Mouse (Mus musculus): Measurements from ENCODE around the gene Bpifb5. TPM values are rescaled to one million over a fixed set of nuclear protein-coding genes. Genes with fewer than 3 reads are reported as not detected.
A peak's percentile ranks its signal among the peaks of the same experiment; 100 is the strongest.

The Bpifb5 gene
- polyA plus RNA-seq, 1 experiment from 2014 or later, result 0.45 TPM

- no peak overlapping the region for H3K27ac ChIP-seq (ENCODE audit: low read length)
- ATAC-seq (ENCODE audit: insufficient number of reproducible peaks, insufficient read depth, low FRiP score, low read depth), result no peak
- H3K36me3 ChIP-seq (ENCODE audit: control insufficient read depth, insufficient read depth, low read length), result no peaks in the 10 kb centered on the region
- no peaks in the 10 kb centered on the region for H3K27me3 ChIP-seq (ENCODE audit: control insufficient read depth, insufficient read depth, low read length)
- no peak overlapping the region for H3K4me3 ChIP-seq (ENCODE audit: low read depth, low read length)
- no peak overlapping the region for H3K9ac ChIP-seq (replicated peaks; ENCODE audit: low read depth, low read length)
- WGBS, result 69% methylated on average over 2 of the region's 2 CpGs
- H3K9me3 ChIP-seq (ENCODE audit: control insufficient read depth, low read depth, low read length), result no peaks in the 10 kb centered on the region
- H3K4me2 ChIP-seq (replicated peaks; ENCODE audit: low read depth, low read length), result no peak overlapping the region
- H3K4me1 ChIP-seq (ENCODE audit: control insufficient read depth, insufficient read depth, low read length), result no peaks in the 10 kb centered on the region
These were observed 31.4 kb upstream of the Bpifb5 start for GRCm38 (mm10) chr2:154192141-154192540.

GRCm38 (mm10) chr2:154193071-154193470 lies 30.5 kb upstream of the Bpifb5 start:
- H3K27me3 ChIP-seq (ENCODE audit: control insufficient read depth, insufficient read depth, low read length), result no peaks in the 10 kb centered on the region
- 80% methylated on average over 4 of the region's 4 CpGs for WGBS
- H3K4me2 ChIP-seq (replicated peaks; ENCODE audit: low read depth, low read length), result no peak overlapping the region
- H3K9ac ChIP-seq (replicated peaks; ENCODE audit: low read depth, low read length), result no peak overlapping the region
- H3K36me3 ChIP-seq (ENCODE audit: control insufficient read depth, insufficient read depth, low read length), result no peaks in the 10 kb centered on the region
- ATAC-seq (ENCODE audit: insufficient number of reproducible peaks, insufficient read depth, low FRiP score, low read depth), result no peak
- H3K27ac ChIP-seq (ENCODE audit: low read length), result no peak overlapping the region; the same call in 1 of the 2 replicates
- H3K9me3 ChIP-seq (ENCODE audit: control insufficient read depth, low read depth, low read length), result no peaks in the 10 kb centered on the region
- H3K4me1 ChIP-seq (ENCODE audit: control insufficient read depth, insufficient read depth, low read length), result no peaks in the 10 kb centered on the region
- no peak overlapping the region for H3K4me3 ChIP-seq (ENCODE audit: low read depth, low read length)

- Histone ChIP-seq H3K4me3 (ENCODE audit: low read depth, low read length) (no peak overlapping the region), H3K4me1 (ENCODE audit: control insufficient read depth, insufficient read depth, low read length) (no peaks in the 10 kb centered on the region), H3K9me3 (ENCODE audit: control insufficient read depth, low read depth, low read length) (no peaks in the 10 kb centered on the region), H3K27me3 (ENCODE audit: control insufficient read depth, insufficient read depth, low read length) (no peaks in the 10 kb centered on the region), H3K27ac (ENCODE audit: low read length) (peak overlapping the region; percentile 27; the same call in 1 of the 2 replicates), H3K9ac (replicated peaks; ENCODE audit: low read depth, low read length) (no peak overlapping the region), H3K36me3 (ENCODE audit: control insufficient read depth, insufficient read depth, low read length) (no peaks in the 10 kb centered on the region), H3K4me2 (replicated peaks; ENCODE audit: low read depth, low read length) (no peak overlapping the region)
- peak; percentile 44; the same call in 1 of the 2 replicates for ATAC-seq (ENCODE audit: insufficient number of reproducible peaks, insufficient read depth, low FRiP score, low read depth)
- WGBS, result 56% methylated on average over 5 of the region's 5 CpGs
These were observed 29.5 kb upstream of the Bpifb5 start for GRCm38 (mm10) chr2:154193994-154194504.

GRCm38 (mm10) chr2:154197036-154197435 lies 26.5 kb upstream of the Bpifb5 start:
- Histone ChIP-seq H3K4me2 (replicated peaks; ENCODE audit: low read depth, low read length) (no peak overlapping the region), H3K27ac (ENCODE audit: low read length) (no peak overlapping the region), H3K27me3 (ENCODE audit: control insufficient read depth, insufficient read depth, low read length) (no peaks in the 10 kb centered on the region), H3K4me1 (ENCODE audit: control insufficient read depth, insufficient read depth, low read length) (no peaks in the 10 kb centered on the region), H3K9ac (replicated peaks; ENCODE audit: low read depth, low read length) (no peak overlapping the region), H3K9me3 (ENCODE audit: control insufficient read depth, low read depth, low read length) (no peaks in the 10 kb centered on the region), H3K36me3 (ENCODE audit: control insufficient read depth, insufficient read depth, low read length) (no peaks in the 10 kb centered on the region), H3K4me3 (ENCODE audit: low read depth, low read length) (no peak overlapping the region)
- ATAC-seq (ENCODE audit: insufficient number of reproducible peaks, insufficient read depth, low FRiP score, low read depth), result no peak
- WGBS, result 88% methylated on average over 9 of the region's 9 CpGs

GRCm38 (mm10) chr2:154204630-154205029 lies 18.9 kb upstream of the Bpifb5 start:
- Histone ChIP-seq H3K4me1 (ENCODE audit: control insufficient read depth, insufficient read depth, low read length) (0 out of 2 replicates have a peak, but pooled peaks cover 3% of the 10 kb centered on the region), H3K9ac (replicated peaks; ENCODE audit: low read depth, low read length) (no peak overlapping the region), H3K27me3 (ENCODE audit: control insufficient read depth, insufficient read depth, low read length) (no peaks in the 10 kb centered on the region), H3K9me3 (ENCODE audit: control insufficient read depth, low read depth, low read length) (no peaks in the 10 kb centered on the region), H3K4me3 (ENCODE audit: low read depth, low read length) (no peak overlapping the region), H3K27ac (ENCODE audit: low read length) (no peak overlapping the region), H3K36me3 (ENCODE audit: control insufficient read depth, insufficient read depth, low read length) (no peaks in the 10 kb centered on the region), H3K4me2 (replicated peaks; ENCODE audit: low read depth, low read length) (no peak overlapping the region)
- 86% methylated on average over 4 of the region's 4 CpGs for WGBS
- no peak for ATAC-seq (ENCODE audit: insufficient number of reproducible peaks, insufficient read depth, low FRiP score, low read depth)

GRCm38 (mm10) chr2:154206908-154207307 lies 16.6 kb upstream of the Bpifb5 start:
- no peaks in the 10 kb centered on the region for H3K9me3 ChIP-seq (ENCODE audit: control insufficient read depth, low read depth, low read length)
- H3K4me3 ChIP-seq (ENCODE audit: low read depth, low read length), result no peak overlapping the region
- ATAC-seq (ENCODE audit: insufficient number of reproducible peaks, insufficient read depth, low FRiP score, low read depth), result no peak
- H3K27ac ChIP-seq (ENCODE audit: low read length), result no peak overlapping the region
- 61% methylated on average over 7 of the region's 7 CpGs for WGBS
- H3K4me1 ChIP-seq (ENCODE audit: control insufficient read depth, insufficient read depth, low read length), result 0 out of 2 replicates have a peak, but pooled peaks cover 3% of the 10 kb centered on the region
- H3K9ac ChIP-seq (replicated peaks; ENCODE audit: low read depth, low read length), result no peak overlapping the region
- H3K27me3 ChIP-seq (ENCODE audit: control insufficient read depth, insufficient read depth, low read length), result no peaks in the 10 kb centered on the region
- no peak overlapping the region for H3K4me2 ChIP-seq (replicated peaks; ENCODE audit: low read depth, low read length)
- H3K36me3 ChIP-seq (ENCODE audit: control insufficient read depth, insufficient read depth, low read length), result no peaks in the 10 kb centered on the region

- no peak for ATAC-seq (ENCODE audit: insufficient number of reproducible peaks, insufficient read depth, low FRiP score, low read depth)
- 11% methylated on average over 3 of the region's 3 CpGs for WGBS
- Histone ChIP-seq H3K4me1 (ENCODE audit: control insufficient read depth, insufficient read depth, low read length) (0 out of 2 replicates have a peak, but pooled peaks cover 3% of the 10 kb centered on the region), H3K27me3 (ENCODE audit: control insufficient read depth, insufficient read depth, low read length) (no peaks in the 10 kb centered on the region), H3K36me3 (ENCODE audit: control insufficient read depth, insufficient read depth, low read length) (no peaks in the 10 kb centered on the region), H3K4me2 (replicated peaks; ENCODE audit: low read depth, low read length) (no peak overlapping the region), H3K4me3 (ENCODE audit: low read depth, low read length) (no peak overlapping the region), H3K27ac (ENCODE audit: low read length) (no peak overlapping the region), H3K9me3 (ENCODE audit: control insufficient read depth, low read depth, low read length) (no peaks in the 10 kb centered on the region), H3K9ac (replicated peaks; ENCODE audit: low read depth, low read length) (no peak overlapping the region)
These were observed 14.4 kb upstream of the Bpifb5 start for GRCm38 (mm10) chr2:154209112-154209511.

- Histone ChIP-seq H3K9me3 (ENCODE audit: control insufficient read depth, low read depth, low read length) (no peaks in the 10 kb centered on the region), H3K27ac (ENCODE audit: low read length) (no peak overlapping the region), H3K4me2 (replicated peaks; ENCODE audit: low read depth, low read length) (no peak overlapping the region), H3K27me3 (ENCODE audit: control insufficient read depth, insufficient read depth, low read length) (no peaks in the 10 kb centered on the region), H3K4me1 (ENCODE audit: control insufficient read depth, insufficient read depth, low read length) (0 out of 2 replicates have a peak, but pooled peaks cover 3% of the 10 kb centered on the region), H3K36me3 (ENCODE audit: control insufficient read depth, insufficient read depth, low read length) (no peaks in the 10 kb centered on the region), H3K9ac (replicated peaks; ENCODE audit: low read depth, low read length) (no peak overlapping the region), H3K4me3 (ENCODE audit: low read depth, low read length) (no peak overlapping the region)
- ATAC-seq (ENCODE audit: insufficient number of reproducible peaks, insufficient read depth, low FRiP score, low read depth), result no peak
- 59% methylated on average over 1 of the region's 1 CpGs for WGBS
These were observed 12.4 kb upstream of the Bpifb5 start for GRCm38 (mm10) chr2:154211121-154211520.

GRCm38 (mm10) chr2:154211881-154212280 lies 11.7 kb upstream of the Bpifb5 start:
- Histone ChIP-seq H3K27me3 (ENCODE audit: control insufficient read depth, insufficient read depth, low read length) (no peaks in the 10 kb centered on the region), H3K4me2 (replicated peaks; ENCODE audit: low read depth, low read length) (no peak overlapping the region), H3K9me3 (ENCODE audit: control insufficient read depth, low read depth, low read length) (no peaks in the 10 kb centered on the region), H3K4me3 (ENCODE audit: low read depth, low read length) (no peak overlapping the region), H3K27ac (ENCODE audit: low read length) (no peak overlapping the region), H3K4me1 (ENCODE audit: control insufficient read depth, insufficient read depth, low read length) (0 out of 2 replicates have a peak, but pooled peaks cover 3% of the 10 kb centered on the region), H3K36me3 (ENCODE audit: control insufficient read depth, insufficient read depth, low read length) (no peaks in the 10 kb centered on the region), H3K9ac (replicated peaks; ENCODE audit: low read depth, low read length) (no peak overlapping the region)
- ATAC-seq (ENCODE audit: insufficient number of reproducible peaks, insufficient read depth, low FRiP score, low read depth), result no peak
- 81% methylated on average over 4 of the region's 4 CpGs for WGBS
